Mouse (Mus musculus) spleen, adult 2 months (tissue): Measurements from ENCODE around the gene Pnmal1. TPM values are rescaled to one million over a fixed set of nuclear protein-coding genes. Genes with fewer than 3 reads are reported as not detected.
A peak's percentile ranks its signal among the peaks of the same experiment; 100 is the strongest.

Source experiments
- DNase-seq, 2 experiments: peaks; one replicate each; pipeline versions ENCODE4 v3.0.0 to v3.0.0-alpha.2; 2012 to 2021; ENCODE audit warnings: low spot score in 2 of 2, low read depth in 1 of 2
- H3K27ac ChIP-seq: fragments of 200-500 bp; 2 replicates; pipeline ENCODE4 v1.5.1; 2012; ENCODE audit warnings: low read length, inconsistent platforms; ENCODE audit not compliant: insufficient read depth
- H3K27me3 ChIP-seq: fragments of 200-500 bp; 2 replicates; pipeline ENCODE4 v1.6.1; 2012; ENCODE audit warnings: mild to moderate bottlenecking, moderate library complexity, low read length, inconsistent platforms; ENCODE audit not compliant: control insufficient read depth, insufficient read depth
- H3K36me3 ChIP-seq: fragments of 200-500 bp; 2 replicates; pipeline ENCODE4 v1.6.1; 2012; ENCODE audit warnings: mild to moderate bottlenecking, low read length, inconsistent platforms; ENCODE audit not compliant: control insufficient read depth, insufficient read depth
- H3K4me1 ChIP-seq: fragments of 200-500 bp; 2 replicates; pipeline ENCODE4 v1.6.1; 2011; ENCODE audit warnings: inconsistent platforms; ENCODE audit not compliant: control insufficient read depth, insufficient read depth, insufficient read length
- H3K4me3 ChIP-seq: fragments of 200-500 bp; 2 replicates; pipeline ENCODE4 v1.5.1; 2011; ENCODE audit warnings: mild to moderate bottlenecking, inconsistent platforms; ENCODE audit not compliant: insufficient read depth, insufficient read length; ENCODE audit errors: extremely low read depth
- CTCF ChIP-seq: fragments of 200-500 bp; IDR thresholded peaks from 2 replicates; pipeline ENCODE4 v1.5.1; 2011; ENCODE audit warnings: mild to moderate bottlenecking, inconsistent platforms; ENCODE audit not compliant: insufficient read depth, insufficient read length, insufficient replicate concordance; ENCODE audit errors: extremely low read depth
- POLR2A ChIP-seq: fragments of 200-500 bp; IDR thresholded peaks from 2 replicates; pipeline ENCODE4 v1.6.1; 2011; ENCODE audit warnings: low read depth, low read length, inconsistent platforms
- WGBS: fragments of 180-500 bp; shearing (Covaris S2); methylation state at CpG from one replicate; pipeline ENCODE4 v1.1.7; 2018; 5-methylcytosine and 5-hydroxymethylcytosine counted together
- polyA plus RNA-seq: library from polyadenylated mRNA; depleted of rRNA; stranded (reverse); fragments of >200 nt; gene quantifications from 2 replicates; pipeline ENCODE4 v1.2.3, GENCODE M21; 2012

The Pnmal1 gene
- polyA plus RNA-seq, 1 experiment, result not detected

GRCm38 (mm10) chr7:16930850-16931249 lies 28.6 kb upstream of the Pnmal1 start:
- TF ChIP-seq POLR2A, result no peak
- TF ChIP-seq CTCF, result peak; percentile 43; the same call in 1 of the 2 replicates
- H3K4me3 ChIP-seq, result no peak overlapping the region
- H3K4me1 ChIP-seq, result no peaks in the 10 kb centered on the region
- DNase-seq, result peak in 1 of 2 experiments; percentile 63
- H3K27ac ChIP-seq, result no peak overlapping the region
- no peaks in the 10 kb centered on the region for H3K36me3 ChIP-seq
- 11% methylated on average over 1 of the region's 1 CpGs for WGBS
- no peaks in the 10 kb centered on the region for H3K27me3 ChIP-seq

- no peaks in the 10 kb centered on the region for H3K4me1 ChIP-seq
- no peak overlapping the region for H3K27ac ChIP-seq
- TF ChIP-seq POLR2A, result no peak
- peak; percentile 65; the same call in 1 of the 2 replicates for TF ChIP-seq CTCF
- 23% methylated on average over 14 of the region's 14 CpGs for WGBS
- DNase-seq, result peak; percentile 66 to 72
- H3K4me3 ChIP-seq, result no peak overlapping the region
- no peaks in the 10 kb centered on the region for H3K36me3 ChIP-seq
- no peaks in the 10 kb centered on the region for H3K27me3 ChIP-seq
Observed at GRCm38 (mm10) chr7:16931968-16932627, 27.4 kb upstream of the Pnmal1 start.

- H3K27me3 ChIP-seq, result no peaks in the 10 kb centered on the region
- no peaks in the 10 kb centered on the region for H3K36me3 ChIP-seq
- H3K4me1 ChIP-seq, result no peaks in the 10 kb centered on the region
- no peak overlapping the region for H3K27ac ChIP-seq
- 41% methylated on average over 14 of the region's 14 CpGs for WGBS
- no peak overlapping the region for H3K4me3 ChIP-seq
- TF ChIP-seq POLR2A (no peak), CTCF (peak; percentile 26; the same call in 1 of the 2 replicates)
- peak in 1 of 2 experiments; percentile 53 for DNase-seq
Observed at GRCm38 (mm10) chr7:16932704-16933577, 26.5 kb upstream of the Pnmal1 start.

- Histone ChIP-seq H3K4me1 (no peaks in the 10 kb centered on the region), H3K27ac (no peak overlapping the region), H3K4me3 (no peak overlapping the region), H3K36me3 (no peaks in the 10 kb centered on the region), H3K27me3 (no peaks in the 10 kb centered on the region)
- no peak for TF ChIP-seq CTCF
- no peak for TF ChIP-seq POLR2A
- no peak for DNase-seq
- 44% methylated on average over 4 of the region's 4 CpGs for WGBS
Observed at GRCm38 (mm10) chr7:16937312-16937711, 22.2 kb upstream of the Pnmal1 start.

GRCm38 (mm10) chr7:16938117-16938791 lies 21.2 kb upstream of the Pnmal1 start:
- WGBS, result 78% methylated on average over 17 of the region's 17 CpGs

GRCm38 (mm10) chr7:16940292-16940691 lies 19.2 kb upstream of the Pnmal1 start:
- Histone ChIP-seq H3K4me1 (peaks cover 4% of the 10 kb centered on the region), H3K27me3 (0 out of 2 replicates have a peak, but pooled peaks cover 2% of the 10 kb centered on the region), H3K27ac (no peak overlapping the region), H3K36me3 (no peaks in the 10 kb centered on the region), H3K4me3 (no peak overlapping the region)
- 76% methylated on average over 7 of the region's 7 CpGs for WGBS
- no peak for DNase-seq
- TF ChIP-seq POLR2A (no peak), CTCF (no peak)

More at GRCm38 (mm10) chr7:16938117-16938791, 21.2 kb upstream of the Pnmal1 start:
- Histone ChIP-seq H3K27me3 (no peaks in the 10 kb centered on the region), H3K27ac (no peak overlapping the region), H3K36me3 (no peaks in the 10 kb centered on the region), H3K4me1 (no peaks in the 10 kb centered on the region), H3K4me3 (no peak overlapping the region)
- TF ChIP-seq CTCF, result no peak
- TF ChIP-seq POLR2A, result no peak
- no peak for DNase-seq
